Mouse (Mus musculus) CH12.LX (cell line): ENCODE measurements around the gene Mgll.

ENCODE experiments used
- CTCF ChIP-seq, 2 experiments: IDR thresholded peaks in 1 of 2; conservative IDR thresholded peaks in 1 of 2; 2 replicates each; pipeline ENCODE4 v1.5.1; 2011 to 2012; ENCODE audit warnings: low read depth in 2 of 2, low read length in 2 of 2, improper control_type of control experiment in 1 of 2, inconsistent platforms in 1 of 2, mild to moderate bottlenecking in 1 of 2, moderate library complexity in 1 of 2
- MAZ ChIP-seq: IDR thresholded peaks from 2 replicates; pipeline ENCODE4 v1.6.1; 2012; ENCODE audit warnings: low read depth, mild to moderate bottlenecking, inconsistent platforms, low read length, improper control_type of control experiment, moderate library complexity

DNA sequence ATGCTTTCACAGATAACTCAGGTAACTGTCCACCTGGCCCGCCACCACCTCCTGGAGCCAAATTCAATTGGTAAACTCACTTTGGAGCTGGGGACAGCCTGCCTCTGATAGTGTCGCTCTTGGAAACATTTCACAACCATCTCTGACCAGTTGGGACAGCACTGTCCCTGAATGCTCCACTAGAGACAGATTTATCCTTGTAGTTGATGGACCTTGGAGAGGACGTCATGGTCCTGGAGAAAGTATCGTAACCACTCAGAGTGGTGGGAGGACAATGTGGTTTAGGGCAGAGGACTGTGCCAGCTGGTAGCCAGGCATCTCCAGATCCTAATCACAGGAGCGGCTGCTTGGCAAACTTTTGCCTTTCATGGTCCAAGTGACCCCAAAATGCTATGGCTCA, 3.3 kb downstream of the Mgll start:
- TF ChIP-seq CTCF (conservative IDR thresholded peaks at IDR 0.05 in 1 of 2, IDR thresholded peaks at IDR 0.05 in 1 of 2; ENCODE audit: low read depth in 2 of 2, low read length in 2 of 2) (no peak), MAZ (no peak)
